Mouse (Mus musculus): Measurements from ENCODE around the gene Ccdc190. TPM values are rescaled to one million over a fixed set of nuclear protein-coding genes. Genes with fewer than 3 reads are reported as not detected.

Ccdc190 gene
- polyA plus RNA-seq, 1 experiment, result 1.7 TPM

- DNase-seq (ENCODE audit: low read depth, low spot score), result no peak
- 53% methylated on average over 8 of the region's 8 CpGs for WGBS
These were observed 587 bp upstream of the Ccdc190 start for GRCm38 (mm10) chr1:169927753-169928369.

- DNase-seq (ENCODE audit: low read depth, low spot score), result no peak
- WGBS, result 65% methylated on average over 7 of the region's 7 CpGs
These were observed 3.2 kb downstream of the Ccdc190 start for GRCm38 (mm10) chr1:169931698-169932097.

DNA sequence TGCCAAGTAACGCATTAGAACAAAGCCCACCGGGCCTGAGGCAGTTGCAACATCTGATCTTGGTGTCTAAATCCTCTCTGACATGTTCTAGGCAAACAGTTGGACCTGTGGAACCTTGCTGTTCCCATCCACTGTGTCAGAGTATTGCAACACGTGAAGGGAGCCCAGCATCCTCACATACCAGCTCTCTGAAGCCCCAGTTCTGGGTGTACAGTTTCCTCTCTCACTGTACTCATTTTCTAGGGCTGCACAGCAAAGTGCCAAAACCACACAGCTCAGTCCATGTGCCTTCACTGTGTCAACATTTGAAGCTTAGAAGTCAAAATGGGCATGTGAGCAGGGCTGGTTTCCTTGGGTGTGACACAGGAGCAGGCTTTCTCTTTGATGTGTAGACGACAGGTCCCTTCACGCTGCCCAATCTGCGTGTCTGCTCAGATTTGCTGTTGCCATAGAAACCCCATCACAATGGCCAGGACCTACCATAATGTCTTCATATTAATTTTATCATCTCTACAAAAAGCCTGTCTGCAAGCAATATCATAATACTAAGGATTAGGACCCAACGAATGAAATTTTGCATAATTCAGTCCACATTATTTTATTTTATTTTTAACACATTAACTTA lies 3.8 kb downstream of the Ccdc190 start:
- DNase-seq (ENCODE audit: low read depth, low spot score), result no peak
- 61% methylated on average over 7 of the region's 7 CpGs for WGBS

- WGBS, result 38% methylated on average over 16 of the region's 16 CpGs
- DNase-seq (ENCODE audit: low read depth, low spot score), result no peak
These were observed 5.7 kb downstream of the Ccdc190 start for GRCm38 (mm10) chr1:169934005-169934725.

DNA sequence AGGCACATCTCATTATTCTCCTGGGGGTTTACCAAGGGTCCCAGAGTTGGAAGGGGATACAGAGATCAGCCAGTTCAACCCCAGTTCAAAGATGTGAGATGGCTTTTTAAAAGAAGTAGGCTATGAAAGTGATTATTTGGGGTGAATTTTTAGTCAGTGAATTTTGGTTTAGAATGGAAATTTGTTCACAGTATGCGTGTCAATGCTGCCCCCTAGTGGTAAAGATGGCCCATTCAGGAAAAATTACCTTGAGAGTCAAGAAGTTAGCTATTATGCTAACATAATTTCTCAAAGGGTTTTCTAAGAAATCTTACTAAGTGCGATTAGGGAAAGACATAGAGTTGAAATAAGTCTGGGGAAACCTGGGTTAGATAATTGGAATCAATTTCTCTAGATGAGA lies 10.9 kb downstream of the Ccdc190 start:
- 5% methylated on average over 2 of the region's 2 CpGs for whole genome bisulfite sequencing
- DNase-seq (ENCODE audit: low read depth, low spot score), result no peak

DNA sequence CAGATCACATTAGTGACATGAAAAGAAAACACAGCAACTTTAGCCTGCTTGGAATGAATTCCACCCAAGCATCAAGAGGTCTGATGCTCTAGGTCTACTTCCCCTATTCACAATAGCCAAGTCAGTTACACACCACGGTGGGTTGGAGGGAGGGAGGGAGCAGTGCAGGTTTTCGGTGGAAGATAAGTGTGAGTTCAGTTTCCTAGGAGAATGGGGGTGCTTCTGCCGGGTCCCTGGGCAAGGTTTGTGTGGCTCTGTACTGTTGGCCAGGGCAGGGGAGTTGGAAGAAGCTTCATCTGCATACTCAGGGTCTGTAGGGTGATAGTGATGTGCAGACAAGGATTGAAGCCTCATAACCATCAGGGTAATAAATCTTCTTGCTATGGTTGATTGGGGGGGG lies 17.6 kb downstream of the Ccdc190 start:
- WGBS, result 85% methylated on average over 3 of the region's 3 CpGs
- DNase-seq (ENCODE audit: low read depth, low spot score), result no peak

GRCm38 (mm10) chr1:169947654-169948053 lies 19.2 kb downstream of the Ccdc190 start:
- WGBS, result 78% methylated on average over 6 of the region's 6 CpGs
- DNase-seq (ENCODE audit: low read depth, low spot score), result no peak

DNA sequence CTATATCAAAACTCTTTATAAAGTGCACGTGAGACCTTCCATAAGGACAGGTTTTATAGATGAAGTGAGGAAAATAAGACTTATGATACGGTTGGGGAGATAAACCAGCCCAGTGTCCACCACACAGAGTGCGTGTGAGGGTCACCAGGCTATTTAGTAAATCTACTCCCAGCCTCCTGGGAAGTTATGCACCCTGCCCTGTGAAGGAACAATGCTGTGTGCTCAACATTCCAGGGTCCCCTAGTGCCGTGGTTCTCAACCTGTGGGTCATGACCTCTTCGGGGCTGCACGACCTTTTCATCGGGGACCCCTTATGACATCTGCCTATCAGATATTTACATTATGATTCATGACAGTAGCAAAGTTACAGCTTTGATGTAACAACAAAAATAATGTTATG lies 19.8 kb downstream of the Ccdc190 start:
- 68% methylated on average over 7 of the region's 7 CpGs for WGBS
- no peak for DNase-seq (ENCODE audit: low read depth, low spot score)

DNA sequence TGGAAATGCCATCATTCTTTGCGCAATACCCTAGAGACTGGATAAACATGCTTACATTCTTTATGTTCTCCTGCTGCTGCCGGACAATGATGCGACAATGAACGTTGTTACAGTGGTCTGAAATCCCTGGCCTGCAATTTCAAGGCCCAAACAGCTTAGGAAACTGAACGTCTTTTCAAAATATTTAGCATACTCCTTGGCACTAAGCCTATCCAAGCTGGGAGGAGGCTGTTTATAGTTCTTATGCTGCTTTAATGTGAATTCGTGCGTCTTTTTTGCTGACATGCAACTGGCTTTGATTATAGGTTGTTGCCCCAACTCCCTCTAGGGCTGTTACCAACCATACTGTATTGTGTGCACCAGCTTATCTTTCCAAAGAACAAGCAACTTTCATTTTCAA lies 20.4 kb downstream of the Ccdc190 start:
- DNase-seq (ENCODE audit: low read depth, low spot score), result no peak
- WGBS, result 67% methylated on average over 7 of the region's 7 CpGs

- 64% methylated on average over 7 of the region's 7 CpGs for WGBS
- DNase-seq (ENCODE audit: low read depth, low spot score), result no peak
These were observed 21.5 kb downstream of the Ccdc190 start for GRCm38 (mm10) chr1:169949981-169950380.

GRCm38 (mm10) chr1:169950651-169951050 lies 22.2 kb downstream of the Ccdc190 start:
- no peak for DNase-seq (ENCODE audit: low read depth, low spot score)
- WGBS, result 97% methylated on average over 4 of the region's 4 CpGs

DNA sequence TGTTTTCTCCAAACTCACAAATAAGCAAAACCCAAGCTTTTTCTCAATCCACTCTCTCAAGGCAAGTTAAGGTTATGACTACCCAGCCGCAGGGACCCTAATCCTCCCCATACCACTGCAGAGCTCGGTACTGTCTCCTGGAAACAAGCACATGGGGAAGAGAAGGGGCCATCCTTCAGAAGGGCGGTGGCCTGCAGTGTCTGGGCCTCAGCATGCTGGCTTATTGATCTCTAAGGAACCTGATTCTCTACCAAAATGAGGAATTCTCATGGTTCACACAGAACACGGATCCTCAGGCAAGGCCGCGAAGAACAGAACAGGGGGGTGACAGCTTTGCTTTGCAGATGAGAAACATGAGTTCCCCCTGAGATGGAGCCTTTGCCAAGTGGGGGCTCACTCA lies 23.1 kb downstream of the Ccdc190 start:
- DNase-seq (ENCODE audit: low read depth, low spot score), result no peak
- WGBS, result 96% methylated on average over 6 of the region's 6 CpGs

- no peak for DNase-seq (ENCODE audit: low read depth, low spot score)
- WGBS, result 95% methylated on average over 10 of the region's 10 CpGs
These were observed 24.2 kb downstream of the Ccdc190 start for GRCm38 (mm10) chr1:169952636-169953035.

GRCm38 (mm10) chr1:169953106-169953505 lies 24.7 kb downstream of the Ccdc190 start:
- 94% methylated on average over 10 of the region's 10 CpGs for WGBS
- no peak for DNase-seq (ENCODE audit: low read depth, low spot score)

GRCm38 (mm10) chr1:169968792-169969515 lies 40.5 kb downstream of the Ccdc190 start, which contains the start of gene Hsd17b7:
Hsd17b7 (minus strand) TSS chr1:169969241.
- DNase-seq (ENCODE audit: low read depth, low spot score), result peak; percentile 92
- WGBS, result under 1% methylated on average over 48 of the region's 48 CpGs

- no peak for DNase-seq (ENCODE audit: low read depth, low spot score)
- under 1% methylated on average over 9 of the region's 9 CpGs for WGBS
These were observed 41.1 kb downstream of the Ccdc190 start for GRCm38 (mm10) chr1:169969516-169969886.

GRCm38 (mm10) chr1:169970936-169971335 lies 42.5 kb downstream of the Ccdc190 start:
- no peak for DNase-seq (ENCODE audit: low read depth, low spot score)
- 88% methylated on average over 4 of the region's 4 CpGs for WGBS

GRCm38 (mm10) chr1:169971998-169972397 lies 43.5 kb downstream of the Ccdc190 start:
- 78% methylated on average over 2 of the region's 2 CpGs for WGBS
- DNase-seq (ENCODE audit: low read depth, low spot score), result no peak

GRCm38 (mm10) chr1:169977621-169978020 lies 49.2 kb downstream of the Ccdc190 start:
- 70% methylated on average over 4 of the region's 4 CpGs for whole genome bisulfite sequencing
- DNase-seq (ENCODE audit: low read depth, low spot score), result no peak
